ENCODE assay signal across 9 mouse cellular contexts in the genomic region with DNA sequence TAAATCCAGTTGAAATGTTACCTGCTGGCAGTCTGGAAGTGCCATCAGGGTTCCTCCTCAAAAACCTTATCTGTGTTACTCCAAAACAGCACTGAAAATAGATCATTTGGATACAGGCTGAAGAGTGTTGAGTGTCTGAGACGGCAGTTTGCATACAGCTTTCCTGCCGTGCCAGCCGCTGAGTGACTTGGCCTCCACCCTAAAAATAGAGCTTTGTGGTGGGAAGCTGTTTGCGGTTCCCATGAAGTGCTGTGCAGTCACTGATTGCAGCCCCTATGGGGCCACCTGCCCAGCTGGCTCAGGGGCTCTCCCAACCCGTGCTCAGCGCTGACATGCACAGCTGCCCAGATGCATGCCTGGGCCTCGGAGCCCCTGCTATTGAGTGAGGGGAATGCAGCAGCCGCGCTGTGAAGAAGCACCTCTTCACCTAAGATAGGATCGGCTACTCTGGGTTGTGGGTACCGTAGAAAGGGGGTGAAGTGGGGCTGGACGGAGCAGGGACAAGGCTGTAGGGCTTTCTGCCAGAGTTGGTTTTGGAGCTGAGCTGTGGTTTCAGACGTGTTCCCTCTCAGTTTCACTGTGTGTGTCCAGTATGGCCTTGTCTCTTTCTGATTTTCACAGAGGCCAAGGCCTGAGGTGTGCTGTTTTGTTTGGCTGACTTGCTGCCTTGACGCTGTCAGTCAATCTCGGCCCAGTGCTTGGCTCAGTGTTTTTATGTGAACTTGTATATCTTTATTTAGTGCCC.
A peak's percentile ranks its signal among the peaks of the same experiment; 100 is the strongest.
DNase-seq lines count a peak whose midpoint lies in the region; ATAC-seq and TF ChIP-seq lines count a peak whose summit lies in the region.
"Had no signal": no experiment of that assay in that cellular context is flagged by ENCODE, and none has a peak within 500 bp of the region (broad histone marks: within the 10 kb centered on the region; RNA-seq: fewer than 3 reads in every experiment).

No protein-coding gene starts in this region.

- H3K27ac ChIP-seq in gastrocnemius, adult 2 months = peak overlapping the region; percentile 72
- peak overlapping the region; percentile 83 to 89 for H3K27ac ChIP-seq in heart, embryonic 14.5 days (replicated peaks in 1 of 2; ENCODE audit: control insufficient read depth in 1 of 2, insufficient read depth in 1 of 2, low read depth in 2 of 2, low read length in 2 of 2)
- H3K27ac ChIP-seq in midbrain, embryonic 14.5 days (replicated peaks; ENCODE audit: low read depth, low read length) = peak overlapping the region; percentile 72; the same call in 1 of the 2 replicates
- H3K27ac ChIP-seq in kidney, embryonic 15.5 days = no peak overlapping the region
- H3K27ac ChIP-seq: lung, embryonic 15.5 days had no signal

- H3K4me3 ChIP-seq in gastrocnemius, adult 2 months = peak overlapping the region; percentile 30; the same call in 1 of the 2 replicates
- H3K4me3 ChIP-seq in E14TG2a.4 (replicated peaks; ENCODE audit: low read length) = peak overlapping the region; percentile 60
- H3K4me3 ChIP-seq in heart, embryonic 14.5 days (ENCODE audit: control insufficient read depth in 1 of 2, insufficient read depth in 1 of 2, low read depth in 1 of 2, low read length in 2 of 2) = peak overlapping the region in 1 of 2 experiments; percentile 21; a peak in 2 of 4 replicates
- no peak overlapping the region for H3K4me3 ChIP-seq in midbrain, embryonic 14.5 days (replicated peaks; ENCODE audit: low read depth, low read length)
- no peak overlapping the region for H3K4me3 ChIP-seq in kidney, embryonic 15.5 days (replicated peaks)
- H3K4me3 ChIP-seq: lung, embryonic 15.5 days had no signal

- H3K4me2 ChIP-seq in heart, embryonic 14.5 days (ENCODE audit: low read length) = peak overlapping the region; percentile 54
- H3K4me2 ChIP-seq in midbrain, embryonic 14.5 days (ENCODE audit: low read length) = no peak overlapping the region
- no peak overlapping the region for H3K4me2 ChIP-seq in kidney, embryonic 15.5 days
- H3K4me2 ChIP-seq: lung, embryonic 15.5 days had no signal

- peak; percentile 51 for DNase-seq in gastrocnemius, adult 2 months
- DNase-seq in gastrocnemius, postnatal 25 days = no peak
- DNase-seq in midbrain, embryonic 14.5 days = no peak
- no peak for DNase-seq in right cerebral cortex, adult 18-20 months
- no peak for DNase-seq in kidney, adult 11 months

- H3K9me3 ChIP-seq in E14TG2a.4 (ENCODE audit: low read length) = no peaks in the 10 kb centered on the region
- no peaks in the 10 kb centered on the region for H3K9me3 ChIP-seq in heart, embryonic 14.5 days (ENCODE audit: control insufficient read depth, low read length)
- H3K9me3 ChIP-seq in midbrain, embryonic 14.5 days (ENCODE audit: control insufficient read depth, low read length) = no peaks in the 10 kb centered on the region
- H3K9me3 ChIP-seq in kidney, embryonic 15.5 days (replicated peaks) = no peaks in the 10 kb centered on the region
- H3K9me3 ChIP-seq: lung, embryonic 15.5 days had no signal

- 26% methylated on average over 15 of the region's 15 CpGs for WGBS in heart, embryonic 14.5 days
- WGBS in midbrain, embryonic 14.5 days = 86% methylated on average over 15 of the region's 15 CpGs
- 76% methylated on average over 15 of the region's 15 CpGs for WGBS in kidney, embryonic 15.5 days

- H3K36me3 ChIP-seq in E14TG2a.4 (ENCODE audit: insufficient read depth, low read length) = peaks cover 77% of the 10 kb centered on the region
- H3K36me3 ChIP-seq in heart, embryonic 14.5 days (ENCODE audit: control insufficient read depth, insufficient read depth, low read length) = peaks cover 7% of the 10 kb centered on the region; the same call in 1 of the 2 replicates
- peaks cover 19% of the 10 kb centered on the region for H3K36me3 ChIP-seq in midbrain, embryonic 14.5 days (ENCODE audit: control insufficient read depth, insufficient read depth, low read length)
- H3K36me3 ChIP-seq in kidney, embryonic 15.5 days = peaks cover 29% of the 10 kb centered on the region

- H3K9ac ChIP-seq in heart, embryonic 14.5 days (ENCODE audit: low read length) = peak overlapping the region; percentile 56
- no peak overlapping the region; the same call in 1 of the 2 replicates for H3K9ac ChIP-seq in midbrain, embryonic 14.5 days (replicated peaks; ENCODE audit: low read length)
- no peak overlapping the region for H3K9ac ChIP-seq in kidney, embryonic 15.5 days
- H3K9ac ChIP-seq: lung, embryonic 15.5 days had no signal

- ATAC-seq in heart, embryonic 14.5 days (ENCODE audit: insufficient number of reproducible peaks, insufficient read depth, low FRiP score, low read depth) = peak; percentile 74; the same call in 1 of the 2 replicates
- no peak for ATAC-seq in midbrain, embryonic 14.5 days (ENCODE audit: low FRiP score, low TSS enrichment)
- ATAC-seq in kidney, embryonic 15.5 days (replicated peaks; ENCODE audit: low FRiP score) = no peak

- no peaks in the 10 kb centered on the region for H3K27me3 ChIP-seq in E14TG2a.4 (ENCODE audit: insufficient read depth, low read length)
- H3K27me3 ChIP-seq in heart, embryonic 14.5 days (ENCODE audit: control insufficient read depth, insufficient read depth, low read length) = no peaks in the 10 kb centered on the region
- no peaks in the 10 kb centered on the region for H3K27me3 ChIP-seq in midbrain, embryonic 14.5 days (ENCODE audit: control insufficient read depth, insufficient read depth, low read length)
- H3K27me3 ChIP-seq in kidney, embryonic 15.5 days = no peaks in the 10 kb centered on the region
- H3K27me3 ChIP-seq: lung, embryonic 15.5 days had no signal

- no peak for TF ChIP-seq CTCF in gastrocnemius, adult 2 months (IDR thresholded peaks at IDR 0.05)
- TF ChIP-seq CTCF in E14TG2a.4 (conservative IDR thresholded peaks at IDR 0.05; ENCODE audit: low read length) = no peak

- peaks cover 43% of the 10 kb centered on the region for H3K4me1 ChIP-seq in E14TG2a.4 (replicated peaks; ENCODE audit: low read depth, low read length)
- peaks cover 28 to 46% of the 10 kb centered on the region in 2 experiments for H3K4me1 ChIP-seq in heart, embryonic 14.5 days (ENCODE audit: control insufficient read depth in 2 of 2, insufficient read depth in 2 of 2, low read length in 2 of 2)
- H3K4me1 ChIP-seq in midbrain, embryonic 14.5 days (ENCODE audit: control insufficient read depth, insufficient read depth, low read length) = peaks cover 14% of the 10 kb centered on the region
- H3K4me1 ChIP-seq in kidney, embryonic 15.5 days = no peaks in the 10 kb centered on the region
- H3K4me1 ChIP-seq: lung, embryonic 15.5 days had no signal

- intact Hi-C loops in gastrocnemius, adult 2 months (cut with DNase I) = no loop called here

Comparison
In these comparisons a context has a peak if more than half of its experiments do, and no peak if none do; other contexts are left out.
1. H3K4me3 ChIP-seq: peak in gastrocnemius, adult 2 months (single experiment) and E14TG2a.4 (single experiment); none in midbrain, embryonic 14.5 days (single experiment) and kidney, embryonic 15.5 days (single experiment).